Mouse (Mus musculus) ES-Bruce4 (cell line): ENCODE measurements around the gene Gm43518. TPM values are rescaled to one million over a fixed set of nuclear protein-coding genes. Genes with fewer than 3 reads are reported as not detected.

Source experiments
- H3K27ac ChIP-seq: 2 replicates; pipeline ENCODE4 v1.5.1; 2012; ENCODE audit warnings: low read length, inconsistent platforms; ENCODE audit not compliant: insufficient read depth
- H3K27me3 ChIP-seq: 2 replicates; pipeline ENCODE4 v1.6.1; 2012; ENCODE audit warnings: mild to moderate bottlenecking, low read length, inconsistent platforms; ENCODE audit not compliant: control insufficient read depth, poor library complexity, insufficient read depth, severe bottlenecking
- H3K36me3 ChIP-seq: 2 replicates; pipeline ENCODE4 v1.6.1; 2012; ENCODE audit warnings: inconsistent platforms, mild to moderate bottlenecking, low read length, moderate library complexity; ENCODE audit not compliant: control insufficient read depth, poor library complexity, insufficient read depth, severe bottlenecking
- H3K4me1 ChIP-seq: one replicate; pipeline ENCODE4 v1.8.1; 2011; ENCODE audit warnings: low read length; ENCODE audit not compliant: control insufficient read depth, insufficient read depth
- H3K4me3 ChIP-seq: 2 replicates; pipeline ENCODE4 v1.5.1; 2011; ENCODE audit warnings: low read depth, mild to moderate bottlenecking, low read length
- H3K9ac ChIP-seq: 2 replicates; pipeline ENCODE4 v1.6.1; 2012; ENCODE audit warnings: low read depth, mild to moderate bottlenecking, inconsistent platforms; ENCODE audit not compliant: poor library complexity, severe bottlenecking
- H3K9me3 ChIP-seq: replicated peaks from 2 replicates; pipeline ENCODE4 v1.6.1; 2012; ENCODE audit warnings: mild to moderate bottlenecking, low read length, inconsistent platforms; ENCODE audit not compliant: control insufficient read depth, poor library complexity, insufficient read depth, severe bottlenecking
- CTCF ChIP-seq: IDR thresholded peaks from one replicate; pipeline ENCODE4 v1.8.1; 2011; ENCODE audit warnings: low read depth, low read length
- EP300 ChIP-seq: IDR thresholded peaks from 2 replicates; pipeline ENCODE4 v1.6.1; 2011; ENCODE audit warnings: low read depth, low read length; ENCODE audit not compliant: insufficient read depth
- POLR2A ChIP-seq: IDR thresholded peaks from one replicate; pipeline ENCODE4 v1.8.1; 2011; ENCODE audit warnings: low read length; ENCODE audit not compliant: insufficient read depth
- polyA plus RNA-seq: library from polyadenylated mRNA; stranded (reverse); fragments of >200 nt; gene quantifications from 2 replicates; pipeline ENCODE4 v1.2.4, GENCODE M21; 2011; ENCODE audit warnings: low read depth; ENCODE audit not compliant: missing spikeins, insufficient read depth, insufficient read length

Gene Gm43518
- polyA plus RNA-seq, 1 experiment = 1.8 TPM

DNA sequence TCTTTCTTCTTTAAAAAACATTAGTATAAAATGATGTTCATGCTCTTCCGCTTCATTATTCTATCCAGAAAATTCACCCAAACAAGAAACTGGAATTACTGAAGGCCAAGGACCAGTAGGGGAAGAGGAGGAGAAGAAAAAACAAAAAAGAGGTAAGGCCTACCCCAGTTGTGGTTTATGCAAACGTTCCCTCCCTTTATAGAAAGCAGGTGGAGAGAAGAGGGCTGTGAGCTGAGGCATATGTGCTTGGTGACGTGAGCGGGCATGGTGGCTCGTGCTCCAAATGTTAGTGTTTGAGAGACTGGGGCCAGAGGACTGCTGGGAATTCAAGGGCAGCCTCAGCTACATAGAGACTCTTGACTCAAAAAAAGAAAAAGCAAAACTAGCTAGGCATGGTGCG lies 5.1 kb upstream of the Gm43518 start:
- TF ChIP-seq CTCF (no peak), POLR2A (no peak), EP300 (no peak)
- H3K36me3 ChIP-seq = peaks cover 72% of the 10 kb centered on the region
- H3K27ac ChIP-seq = no peak overlapping the region
- no peaks in the 10 kb centered on the region for H3K27me3 ChIP-seq
- H3K9me3 ChIP-seq = no peaks in the 10 kb centered on the region
- no peak overlapping the region for H3K4me3 ChIP-seq
- no peaks in the 10 kb centered on the region for H3K4me1 ChIP-seq
- no peak overlapping the region for H3K9ac ChIP-seq

DNA sequence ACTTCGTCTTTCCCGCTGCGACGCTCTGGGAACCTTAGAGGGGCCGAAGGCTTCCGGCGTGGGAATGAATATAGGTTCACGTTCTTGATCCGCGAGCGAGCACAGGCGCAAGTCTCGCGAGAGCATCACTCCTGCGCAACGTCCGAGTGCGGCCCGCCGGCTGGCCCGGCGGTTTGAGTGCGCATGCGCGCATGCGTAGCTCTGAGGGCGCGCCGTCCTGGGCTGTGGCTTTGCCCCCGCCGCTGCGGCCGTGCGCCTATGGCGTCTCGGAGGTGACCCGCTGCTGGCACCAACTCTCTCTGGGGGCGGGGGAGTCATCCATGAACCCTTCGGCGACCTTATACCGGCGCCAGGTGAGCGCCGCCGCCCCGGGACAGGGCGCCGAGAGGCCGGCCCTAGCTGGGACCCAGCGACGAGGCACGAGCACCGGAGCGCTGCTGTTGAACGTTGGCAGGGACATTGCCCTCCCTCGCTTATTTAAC lies 3.3 kb downstream of the Gm43518 start, which contains the start of gene Ccdc62:
TSS of gene Ccdc62 (plus strand) at position 172 of the 482 bp plus-strand sequence.
- no peak within 1 kb of the TSS; the same call in 1 of the 2 replicates for H3K27ac ChIP-seq
- peaks cover 23% of the 10 kb centered on the region for H3K36me3 ChIP-seq
- no peaks in the 10 kb centered on the region for H3K9me3 ChIP-seq
- H3K27me3 ChIP-seq = no peaks in the 10 kb centered on the region
- peak within 1 kb of the TSS; percentile 83 for H3K4me3 ChIP-seq
- no peaks in the 10 kb centered on the region for H3K4me1 ChIP-seq
- H3K9ac ChIP-seq = peak within 1 kb of the TSS; percentile 92
- TF ChIP-seq POLR2A (peak; percentile 64), CTCF (no peak)

DNA sequence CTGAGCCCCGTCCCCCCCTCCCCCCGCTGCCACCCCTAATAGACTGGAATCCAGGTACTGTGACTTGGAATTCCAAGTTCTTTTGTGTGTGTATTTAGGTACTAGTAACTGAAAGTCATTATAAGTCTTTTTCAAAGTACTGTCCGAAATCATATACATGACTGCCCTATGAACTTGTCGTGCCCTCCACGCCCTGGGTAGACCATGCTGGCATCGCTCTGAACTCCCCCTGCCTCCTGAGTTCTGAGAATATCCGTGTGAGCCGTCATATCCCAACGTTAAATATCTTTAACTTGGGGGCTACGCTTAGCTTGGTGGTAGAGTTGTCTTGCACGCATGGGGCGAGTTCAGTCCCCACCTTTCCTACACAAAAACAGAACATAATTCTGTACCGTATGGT lies 3.9 kb downstream of the Gm43518 start:
- peaks cover 19% of the 10 kb centered on the region for H3K36me3 ChIP-seq
- no peak overlapping the region for H3K27ac ChIP-seq
- no peaks in the 10 kb centered on the region for H3K4me1 ChIP-seq
- H3K9ac ChIP-seq = peak overlapping the region; percentile 92
- no peaks in the 10 kb centered on the region for H3K9me3 ChIP-seq
- no peak for TF ChIP-seq POLR2A
- TF ChIP-seq CTCF = no peak
- no peak for TF ChIP-seq EP300
- H3K27me3 ChIP-seq = no peaks in the 10 kb centered on the region
- peak overlapping the region; percentile 83 for H3K4me3 ChIP-seq

- no peaks in the 10 kb centered on the region for H3K9me3 ChIP-seq
- H3K9ac ChIP-seq = no peak overlapping the region
- no peak overlapping the region for H3K27ac ChIP-seq
- H3K4me1 ChIP-seq = no peaks in the 10 kb centered on the region
- no peak overlapping the region for H3K4me3 ChIP-seq
- H3K27me3 ChIP-seq = no peaks in the 10 kb centered on the region
- H3K36me3 ChIP-seq = peaks cover 3% of the 10 kb centered on the region
- TF ChIP-seq EP300 = no peak
- no peak for TF ChIP-seq CTCF
- TF ChIP-seq POLR2A = no peak
Measured at GRCm38 (mm10) chr5:123932927-123933326, 5.7 kb downstream of the Gm43518 start.

- H3K27ac ChIP-seq = no peak overlapping the region
- H3K4me3 ChIP-seq = peak overlapping the region; percentile 19
- H3K36me3 ChIP-seq = peaks cover 3% of the 10 kb centered on the region; the same call in 1 of the 2 replicates
- peak overlapping the region; percentile 11; the same call in 1 of the 2 replicates for H3K9ac ChIP-seq
- no peaks in the 10 kb centered on the region for H3K4me1 ChIP-seq
- H3K9me3 ChIP-seq = no peaks in the 10 kb centered on the region
- TF ChIP-seq CTCF (no peak), POLR2A (no peak)
- no peaks in the 10 kb centered on the region for H3K27me3 ChIP-seq
Measured at GRCm38 (mm10) chr5:123933556-123933955, 6.3 kb downstream of the Gm43518 start.

DNA sequence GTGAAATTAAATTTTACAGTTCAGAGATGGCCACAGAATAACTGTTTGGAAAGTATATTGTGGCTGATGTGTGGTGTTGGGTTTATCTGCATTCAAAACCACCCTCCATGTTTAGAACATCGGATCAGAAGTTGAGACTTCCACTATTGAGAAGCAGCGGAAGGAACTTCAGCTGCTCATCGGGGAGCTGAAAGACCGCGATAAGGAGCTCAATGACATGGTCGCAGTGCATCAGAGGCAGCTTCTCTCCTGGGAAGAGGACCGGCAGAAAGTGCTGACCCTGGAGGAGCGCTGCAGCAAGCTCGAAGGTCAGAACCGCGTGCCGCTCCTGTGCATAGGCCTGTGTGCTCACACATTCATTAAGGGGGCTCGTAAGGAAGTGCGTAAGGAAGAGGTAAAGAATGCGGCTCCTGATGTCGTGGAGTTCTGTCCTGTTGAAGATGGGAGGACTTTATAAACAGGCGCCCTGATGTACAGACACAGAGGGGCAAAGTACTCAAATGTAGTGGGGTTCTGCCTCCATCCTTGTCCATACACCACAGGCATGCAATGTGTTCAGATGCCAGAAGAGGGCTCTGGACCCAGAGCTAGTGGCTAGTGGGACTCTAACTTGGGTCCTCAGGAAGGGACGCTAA lies 6.9 kb downstream of the Gm43518 start:
- no peaks in the 10 kb centered on the region for H3K4me1 ChIP-seq
- no peaks in the 10 kb centered on the region for H3K27me3 ChIP-seq
- TF ChIP-seq POLR2A = no peak
- TF ChIP-seq CTCF = peak; percentile 67
- no peak for TF ChIP-seq EP300
- H3K9ac ChIP-seq = peak overlapping the region; percentile 11; the same call in 1 of the 2 replicates
- H3K4me3 ChIP-seq = peak overlapping the region; percentile 36; the same call in 1 of the 2 replicates
- H3K9me3 ChIP-seq = no peaks in the 10 kb centered on the region
- H3K36me3 ChIP-seq = no peaks in the 10 kb centered on the region
- H3K27ac ChIP-seq = no peak overlapping the region
